Mouse (Mus musculus) layer of hippocampus, adult 18-20 months (tissue): ENCODE results near the gene Olfr718-ps1. TPM values are rescaled to one million over a fixed set of nuclear protein-coding genes. Genes with fewer than 3 reads are reported as not detected.

Experiments used
- DNase-seq, 2 experiments: peaks; one replicate each; pipeline ENCODE4 v3.0.0; 2022; ENCODE audit warnings: low spot score in 2 of 2
- microRNA-seq, 2 experiments: library from miRNA; unstranded; fragments of <30 nt; microRNA quantifications; one replicate each; pipeline ENCODE4 v1.2.0; 2021
- total RNA-seq, 2 experiments: library from RNA; stranded (reverse); gene quantifications; 2 replicates each; pipeline ENCODE4 v1.2.3; 2021

The Olfr718-ps1 gene
- total RNA-seq, 2 experiments from 2014 or later: 0.12 TPM; not detected in 1

GRCm38 (mm10) chr5:143129101-143129500 is 18.3 kb downstream of the Olfr718-ps1 start:
- DNase-seq: no peak

DNA sequence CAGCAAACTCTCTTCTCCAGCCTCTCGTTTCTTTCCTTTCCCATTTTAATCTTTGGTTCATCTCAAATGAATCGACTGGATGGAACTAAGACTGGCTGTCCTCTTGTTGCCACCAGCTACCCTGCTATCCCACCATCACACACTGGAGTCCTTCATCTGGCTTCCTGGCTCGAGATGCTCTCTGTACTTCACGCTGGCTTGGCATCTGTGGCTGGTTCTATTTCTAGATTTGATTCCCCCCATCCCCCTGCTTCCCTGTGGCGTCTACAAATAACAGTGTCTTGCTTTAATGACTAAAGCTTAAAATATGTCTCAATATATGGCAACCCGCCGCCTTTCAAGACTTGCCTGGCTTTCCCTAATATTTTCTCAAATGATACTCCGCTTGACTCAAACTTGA is 19.5 kb downstream of the Olfr718-ps1 start:
- DNase-seq: peak in 1 of 2 experiments; percentile 49

- no peak for DNase-seq
Measured at GRCm38 (mm10) chr5:143126908-143127307, 20.5 kb downstream of the Olfr718-ps1 start.

GRCm38 (mm10) chr5:143126089-143126488 is 21.3 kb downstream of the Olfr718-ps1 start:
- DNase-seq: no peak

DNA sequence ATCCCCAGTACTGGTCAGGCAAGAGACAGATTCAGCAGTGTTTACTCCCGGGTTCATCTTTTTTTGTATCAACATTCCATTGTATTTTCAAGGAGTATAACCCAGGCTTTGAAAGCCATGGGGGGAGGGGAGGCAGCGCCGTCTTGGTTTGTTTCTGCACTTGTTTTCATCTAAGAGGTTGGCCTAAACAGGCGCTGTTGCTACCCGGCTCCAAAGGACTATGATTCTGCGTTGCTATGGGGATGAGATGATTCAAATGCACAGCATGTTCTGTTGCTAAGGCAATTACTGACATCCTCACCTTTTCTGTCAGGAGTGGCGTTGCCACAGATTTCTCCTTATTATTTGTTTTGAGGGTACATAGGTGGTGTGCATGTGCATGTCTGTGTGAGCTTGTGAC is 21.8 kb downstream of the Olfr718-ps1 start:
- peak; percentile 53 to 74 for DNase-seq

DNA sequence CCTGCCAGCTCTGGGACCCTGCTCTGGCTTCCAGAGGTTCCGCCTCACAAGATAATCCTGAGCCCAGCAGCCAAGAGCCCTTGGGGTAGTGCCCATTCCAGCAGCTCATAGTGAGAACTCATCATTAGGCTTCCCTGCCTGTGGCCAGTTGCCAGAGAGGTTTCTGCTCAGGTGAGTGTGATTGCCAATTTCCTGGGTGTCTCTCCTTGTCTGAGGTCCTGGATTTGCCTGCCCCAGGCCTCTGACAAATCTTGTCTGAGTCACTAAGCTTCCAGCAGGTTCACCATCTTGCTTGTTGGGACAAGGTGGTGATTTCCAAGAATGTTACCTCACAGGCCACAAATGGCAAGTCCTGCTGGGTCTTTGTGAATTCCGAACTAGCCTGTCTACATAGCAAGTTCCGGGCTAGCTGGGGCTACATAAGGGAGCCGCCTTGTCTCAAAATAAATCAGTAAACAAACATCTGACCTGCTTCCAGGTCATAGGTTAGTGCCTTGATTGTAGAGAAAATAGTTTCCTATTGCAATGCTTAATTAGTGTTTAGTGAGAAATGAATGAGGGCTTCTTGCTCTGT is 22.5 kb downstream of the Olfr718-ps1 start:
- no peak for DNase-seq

DNA sequence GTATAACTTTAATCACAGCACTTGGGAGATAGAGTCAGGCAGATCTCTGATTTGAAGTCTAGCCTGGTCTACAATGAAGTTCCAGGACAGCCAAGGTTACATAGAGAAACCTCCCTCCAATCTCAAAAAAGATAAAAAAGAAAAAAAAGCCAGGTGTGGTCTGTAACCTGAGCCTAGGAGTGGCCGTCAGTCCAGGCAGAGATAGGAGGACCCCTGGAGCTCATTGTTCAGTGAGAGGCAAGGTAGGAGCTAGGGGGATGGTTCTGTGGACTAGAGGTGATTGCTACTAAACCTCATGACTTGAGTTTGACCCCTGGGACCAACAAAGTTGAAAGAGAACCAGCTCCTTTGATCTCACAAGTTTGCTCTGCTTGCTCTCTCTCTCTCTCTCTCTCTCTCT is 24.7 kb downstream of the Olfr718-ps1 start:
- no peak for DNase-seq

DNA sequence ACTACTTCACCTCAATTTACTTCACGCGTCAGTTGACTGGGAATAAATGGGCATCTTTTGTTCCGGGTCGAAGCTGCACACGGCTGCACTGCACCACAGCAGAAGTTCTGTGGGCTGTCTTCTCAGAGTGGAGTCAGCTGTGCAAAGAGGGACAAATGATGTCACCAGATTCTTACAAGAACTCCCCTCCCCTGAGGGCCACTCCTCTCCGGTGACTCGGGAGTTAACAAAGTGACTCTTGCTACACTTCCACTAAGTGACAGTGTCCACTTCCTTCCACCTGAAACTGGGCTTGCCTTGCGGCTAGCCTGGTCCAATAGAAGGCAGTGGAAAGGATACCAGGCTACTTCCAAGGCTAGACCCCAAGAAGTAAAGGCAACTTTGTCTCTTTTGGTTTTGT is 25.3 kb downstream of the Olfr718-ps1 start:
- DNase-seq: no peak

GRCm38 (mm10) chr5:143112281-143113246 is 34.8 kb downstream of the Olfr718-ps1 start, which contains the start of gene Rnf216:
Gene Rnf216 (minus strand): TSS chr5:143112994.
- DNase-seq: peak; percentile 92 to 97

DNA sequence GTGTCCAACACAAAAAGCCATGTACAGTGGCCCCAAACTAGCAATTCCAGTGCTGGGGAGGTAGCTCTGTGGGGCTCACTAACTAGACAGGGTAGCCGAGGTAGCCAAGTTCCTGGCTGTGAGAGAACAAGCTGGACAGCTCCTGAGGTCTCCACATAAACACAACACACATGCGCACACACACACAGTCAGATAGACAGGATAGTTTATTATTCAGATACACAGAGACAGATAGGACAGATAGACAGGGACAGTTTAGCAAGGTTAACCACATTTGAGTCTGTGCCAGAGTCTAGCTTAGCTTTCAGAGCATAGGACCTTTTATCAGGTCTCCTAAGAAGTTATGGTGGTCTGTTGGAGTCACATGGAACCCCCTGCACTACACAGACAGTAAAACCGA is 40.5 kb downstream of the Olfr718-ps1 start:
- DNase-seq: no peak

GRCm38 (mm10) chr5:143103231-143103630 is 44.1 kb downstream of the Olfr718-ps1 start:
- DNase-seq: no peak

DNA sequence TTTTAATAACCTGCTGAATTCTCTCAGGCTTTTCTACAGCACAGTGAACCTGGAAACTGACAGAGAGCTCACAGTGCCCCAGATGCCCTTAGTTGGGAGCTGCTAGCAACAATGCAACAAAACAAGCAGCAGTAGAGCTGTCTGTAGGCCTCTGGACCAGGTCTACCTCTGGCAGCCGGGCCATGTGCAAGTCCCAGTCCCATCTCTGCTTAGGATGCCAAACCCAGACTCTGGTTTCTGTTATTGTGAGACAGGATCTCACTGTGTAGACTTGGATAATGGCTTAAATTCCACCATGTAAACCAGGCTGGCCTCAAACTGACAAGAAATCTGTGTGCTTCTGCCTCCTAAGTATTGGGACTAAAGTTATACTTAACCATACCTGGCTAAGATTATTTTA is 45.8 kb downstream of the Olfr718-ps1 start:
- no peak for DNase-seq

GRCm38 (mm10) chr5:143095256-143095655 is 52.1 kb downstream of the Olfr718-ps1 start:
- no peak for DNase-seq

DNA sequence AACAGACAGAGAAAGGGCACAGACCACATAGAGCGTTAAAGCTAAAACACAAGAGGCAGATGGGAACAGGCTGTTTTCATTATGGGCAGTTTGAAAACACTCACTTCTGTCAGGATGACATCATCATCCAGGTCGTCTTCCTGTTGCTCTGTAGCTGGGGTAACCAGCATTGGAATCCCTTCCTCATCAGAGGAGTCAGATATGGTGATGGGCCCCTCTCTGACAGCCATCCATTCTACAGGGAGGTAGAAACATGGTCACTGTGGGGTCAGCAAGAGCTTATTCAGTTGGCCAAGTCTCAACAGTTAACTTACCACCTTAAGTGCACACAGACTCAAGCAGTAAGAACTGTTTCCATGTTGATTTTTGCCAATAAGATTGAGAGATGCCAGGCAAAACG is 54.5 kb downstream of the Olfr718-ps1 start:
- no peak for DNase-seq

GRCm38 (mm10) chr5:143084898-143085297 is 62.5 kb downstream of the Olfr718-ps1 start:
- DNase-seq: no peak

Small RNA genes within 50 kb of the gene (microRNA-seq; reads per million reads assigned to microRNA genes)
- 0 reads per million in 2 experiments for gene Gm44405

Other genes with a start within 250 kb of the Olfr718-ps1 start
- gene Actb, start 240.8 kb downstream of the Olfr718-ps1 start, total RNA-seq: 1,000 to 10,000 TPM; 3,167 to 3,215 TPM
- gene Fscn1, start 187.2 kb downstream of the Olfr718-ps1 start, total RNA-seq: 100 to 1,000 TPM; 165 to 188 TPM
- 10 to 100 TPM; 48.2 to 49.3 TPM for gene Rnf216, start 34.6 kb downstream of the Olfr718-ps1 start, total RNA-seq
- 10 to 100 TPM; 14.3 to 15.1 TPM for gene Rbak, start 33.2 kb upstream of the Olfr718-ps1 start, total RNA-seq
- gene Spdye4b, start 33.4 kb upstream of the Olfr718-ps1 start, total RNA-seq: not detected
- gene Spdye4a, start 79.3 kb upstream of the Olfr718-ps1 start, total RNA-seq: not detected
- 10 to 100 TPM; 31.6 to 36.7 TPM for gene Zfp12, start 87.6 kb upstream of the Olfr718-ps1 start, total RNA-seq
- gene Zfp316, start 122.4 kb upstream of the Olfr718-ps1 start, total RNA-seq: 10 to 100 TPM; 23.7 to 24.7 TPM
- 1 to 10 TPM; 4.1 to 4.2 TPM for gene Zfp853, start 146.0 kb upstream of the Olfr718-ps1 start, total RNA-seq
- 10 to 100 TPM; 26.3 to 26.5 TPM for gene E130309D02Rik, start 167.8 kb upstream of the Olfr718-ps1 start, total RNA-seq
- gene Zdhhc4, start 181.7 kb upstream of the Olfr718-ps1 start, total RNA-seq: 10 to 100 TPM; 46.2 to 51.5 TPM
- 1 to 10 TPM; 1.5 to 2.0 TPM for gene Grid2ip, start 209.8 kb upstream of the Olfr718-ps1 start, total RNA-seq